Mouse (Mus musculus): ENCODE measurements at regions not wholly inside any gene's neighbourhood (a gene's known extent, or its start where the extent isn't known, plus 50 kb on each side); places are given as distances from the start of the nearest gene placed in this dataset.

- DNase-seq, result no peak
Measured at GRCm38 (mm10) chr6:117279786-117280411, 111.6 kb downstream of the Cxcl12 start.

GRCm38 (mm10) chr6:117280911-117281310, 112.6 kb downstream of the Cxcl12 start:
- no peak for DNase-seq

GRCm38 (mm10) chr6:117283616-117284015, 115.3 kb downstream of the Cxcl12 start:
- no peak for DNase-seq

GRCm38 (mm10) chr6:117284376-117285106, 116.2 kb downstream of the Cxcl12 start:
- no peak for DNase-seq

GRCm38 (mm10) chr6:117287396-117287795, 119.1 kb downstream of the Cxcl12 start:
- DNase-seq, result no peak

GRCm38 (mm10) chr6:117293780-117294465, 125.6 kb downstream of the Cxcl12 start:
- no peak for DNase-seq

GRCm38 (mm10) chr6:117297918-117298317, 129.6 kb downstream of the Cxcl12 start:
- no peak for DNase-seq

GRCm38 (mm10) chr6:117299503-117300288, 131.4 kb downstream of the Cxcl12 start:
- no peak for DNase-seq

- DNase-seq, result no peak
Measured at GRCm38 (mm10) chr6:117303361-117303760, 135.0 kb downstream of the Cxcl12 start.

- no peak for DNase-seq
Measured at GRCm38 (mm10) chr6:117305736-117306250, 137.5 kb downstream of the Cxcl12 start.

GRCm38 (mm10) chr6:117308636-117309035, 140.3 kb downstream of the Cxcl12 start:
- no peak for DNase-seq

- DNase-seq, result no peak
Measured at GRCm38 (mm10) chr6:117312891-117313781, 144.8 kb downstream of the Cxcl12 start.

GRCm38 (mm10) chr6:117313944-117314566, 145.7 kb downstream of the Cxcl12 start:
- DNase-seq, result no peak

- DNase-seq, result no peak
Measured at GRCm38 (mm10) chr6:117323301-117323700, 155.0 kb downstream of the Cxcl12 start.

GRCm38 (mm10) chr6:117323850-117324249, 155.5 kb downstream of the Cxcl12 start:
- DNase-seq, result no peak

GRCm38 (mm10) chr6:117326835-117327775, 158.8 kb downstream of the Cxcl12 start:
- DNase-seq, result peak in 1 of 2 experiments; percentile 5

GRCm38 (mm10) chr6:117329164-117329939, 161.0 kb downstream of the Cxcl12 start:
- DNase-seq, result no peak

GRCm38 (mm10) chr6:117330198-117330597, 161.9 kb downstream of the Cxcl12 start:
- no peak for DNase-seq

- DNase-seq, result no peak
Measured at GRCm38 (mm10) chr6:117330726-117331360, 162.5 kb downstream of the Cxcl12 start.
